Mouse (Mus musculus) lung, adult 2 months (tissue): ENCODE data around the gene Zbtb17.

ENCODE experiments used
- CTCF ChIP-seq: fragments of 200-500 bp; IDR thresholded peaks from 2 replicates; pipeline ENCODE4 v1.5.1; 2011; ENCODE audit warnings: mild to moderate bottlenecking, low read length, control low read depth; ENCODE audit not compliant: insufficient read depth
- POLR2A ChIP-seq: fragments of 200-500 bp; IDR thresholded peaks from 2 replicates; pipeline ENCODE4 v1.6.1; 2011; ENCODE audit warnings: low read depth, mild to moderate bottlenecking, control low read depth, low read length, borderline replicate concordance; ENCODE audit errors: extremely low read depth

GRCm38 (mm10) chr4:141458888-141459287 lies 14.4 kb downstream of the Zbtb17 start:
- TF ChIP-seq POLR2A (no peak), CTCF (no peak)
